Mouse (Mus musculus): ENCODE results near the gene Mturn. TPM values are rescaled to one million over a fixed set of nuclear protein-coding genes. Genes with fewer than 3 reads are reported as not detected.

Mturn gene
- polyA plus RNA-seq, 1 experiment = 2.4 TPM

GRCm38 (mm10) chr6:54691368-54692116 is 10.1 kb downstream of the Mturn start:
- WGBS = 76% methylated on average over 14 of the region's 14 CpGs
- no peak for DNase-seq (ENCODE audit: low read depth, low spot score)

DNA sequence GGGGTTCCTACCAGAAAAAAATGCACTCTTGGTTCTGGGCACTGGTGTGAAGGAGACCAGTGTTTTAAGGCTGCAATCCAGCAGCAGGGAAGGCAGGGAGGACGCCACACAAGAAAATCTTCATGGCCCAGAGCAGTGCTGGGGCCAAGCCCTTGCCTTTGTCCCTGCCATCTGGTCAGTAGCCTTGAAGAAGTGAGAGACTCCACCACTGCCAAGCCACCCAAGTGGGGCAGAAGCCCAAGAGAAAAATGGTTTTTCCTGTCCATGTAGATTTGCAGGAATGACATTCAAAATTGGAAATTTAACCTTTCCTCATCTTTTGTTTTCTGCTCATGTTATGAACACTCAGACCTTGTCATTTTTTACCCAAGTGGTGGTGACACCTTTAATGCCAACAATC is 10.8 kb downstream of the Mturn start:
- DNase-seq (ENCODE audit: low read depth, low spot score) = no peak
- WGBS = 83% methylated on average over 1 of the region's 1 CpGs

- 89% methylated on average over 6 of the region's 6 CpGs for WGBS
Observed at GRCm38 (mm10) chr6:54693286-54693685, 11.9 kb downstream of the Mturn start.

GRCm38 (mm10) chr6:54698691-54699476 is 17.5 kb downstream of the Mturn start:
- 2% methylated on average over 24 of the region's 24 CpGs for WGBS
- DNase-seq (ENCODE audit: low read depth, low spot score) = no peak

More at GRCm38 (mm10) chr6:54693286-54693685, 11.9 kb downstream of the Mturn start:
- no peak for DNase-seq (ENCODE audit: low read depth, low spot score)

GRCm38 (mm10) chr6:54699477-54700056 is 18.1 kb downstream of the Mturn start:
- peak; percentile 63 for DNase-seq (ENCODE audit: low read depth, low spot score)
- 2% methylated on average over 19 of the region's 19 CpGs for WGBS

DNA sequence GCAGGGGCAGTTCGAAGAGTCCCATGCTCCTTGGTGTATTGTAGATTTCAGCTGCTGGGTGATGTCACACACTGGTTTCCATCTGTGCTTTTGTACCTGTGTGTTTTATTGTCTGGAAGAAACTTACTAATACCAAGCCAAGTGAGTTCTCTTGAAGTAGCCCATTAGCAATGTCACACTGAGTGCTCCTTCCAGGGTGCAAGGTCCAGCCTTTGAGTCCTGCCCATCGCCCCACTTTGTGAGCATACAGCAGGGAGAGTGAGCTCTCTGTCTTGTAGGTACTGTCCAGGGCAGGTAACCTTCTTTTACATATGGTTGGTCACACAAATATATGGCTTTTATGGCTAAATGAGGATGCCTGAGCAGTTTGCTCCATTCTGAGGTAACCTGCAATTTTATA is 19.1 kb downstream of the Mturn start:
- 78% methylated on average over 2 of the region's 2 CpGs for WGBS
- DNase-seq (ENCODE audit: low read depth, low spot score) = no peak

DNA sequence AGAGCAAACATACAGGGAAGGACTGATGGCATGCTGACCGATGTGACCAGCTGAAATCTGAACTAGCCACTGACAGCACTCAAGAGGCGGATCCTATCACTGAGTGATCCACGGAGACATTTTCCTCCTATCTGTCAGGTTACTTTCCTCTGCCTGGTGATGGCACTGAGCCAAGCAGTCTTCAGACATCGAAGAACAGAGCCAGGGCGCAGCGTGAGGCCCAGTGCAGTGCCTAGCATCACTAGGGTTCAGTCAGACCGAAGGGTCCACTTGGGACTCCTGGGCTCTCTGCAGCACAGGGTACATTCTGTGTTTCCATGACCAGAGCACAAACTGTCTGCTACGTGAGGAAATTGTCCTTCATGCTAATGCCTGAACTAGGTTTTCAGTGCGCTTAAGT is 20.5 kb downstream of the Mturn start:
- DNase-seq (ENCODE audit: low read depth, low spot score) = no peak

GRCm38 (mm10) chr6:54703633-54704538 is 22.5 kb downstream of the Mturn start:
- 50% methylated on average over 14 of the region's 14 CpGs for WGBS

More for the DNA sequence above, 20.5 kb downstream of the Mturn start:
- WGBS = 66% methylated on average over 9 of the region's 9 CpGs

DNA sequence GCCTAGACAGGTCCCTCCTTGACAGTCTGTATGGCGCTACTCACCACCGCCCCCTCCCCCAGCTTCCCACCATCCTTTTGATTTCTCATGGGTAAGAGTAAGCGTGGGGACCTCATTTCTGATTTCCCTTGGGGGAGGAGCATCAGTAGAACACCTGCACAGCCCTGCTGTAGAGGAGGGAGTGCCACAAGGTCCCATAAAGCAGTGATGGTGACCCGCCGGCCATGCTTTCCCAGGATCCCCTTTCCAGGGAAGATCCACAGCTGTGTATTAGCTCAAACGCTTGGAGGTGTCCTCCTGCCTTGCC is 23.1 kb downstream of the Mturn start:
- WGBS = 32% methylated on average over 6 of the region's 6 CpGs
- no peak for DNase-seq (ENCODE audit: low read depth, low spot score)

More at GRCm38 (mm10) chr6:54703633-54704538, 22.5 kb downstream of the Mturn start:
- no peak for DNase-seq (ENCODE audit: low read depth, low spot score)

DNA sequence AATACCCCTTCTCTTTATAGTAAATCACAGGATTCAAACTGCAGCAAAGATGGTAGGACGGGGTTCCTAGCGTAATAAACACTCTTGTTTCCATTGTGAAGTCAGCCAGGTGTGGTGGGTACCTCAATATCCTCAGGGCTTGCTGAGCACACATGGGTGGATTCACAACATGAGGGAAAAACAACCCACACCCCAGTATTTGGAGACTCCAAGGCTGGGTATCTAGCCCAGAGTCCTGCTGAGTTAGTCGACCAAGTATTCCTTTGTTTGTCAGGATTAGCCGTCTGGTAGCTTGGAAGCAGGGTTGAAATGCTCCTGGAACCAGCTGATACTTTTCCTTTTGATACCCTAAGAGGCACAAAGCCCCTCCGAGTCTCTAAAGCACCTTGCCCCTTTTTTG is 23.4 kb downstream of the Mturn start:
- 41% methylated on average over 5 of the region's 5 CpGs for WGBS
- DNase-seq (ENCODE audit: low read depth, low spot score) = no peak

- no peak for DNase-seq (ENCODE audit: low read depth, low spot score)
- WGBS = 19% methylated on average over 11 of the region's 11 CpGs
Observed at GRCm38 (mm10) chr6:54705387-54705909, 24.0 kb downstream of the Mturn start.

DNA sequence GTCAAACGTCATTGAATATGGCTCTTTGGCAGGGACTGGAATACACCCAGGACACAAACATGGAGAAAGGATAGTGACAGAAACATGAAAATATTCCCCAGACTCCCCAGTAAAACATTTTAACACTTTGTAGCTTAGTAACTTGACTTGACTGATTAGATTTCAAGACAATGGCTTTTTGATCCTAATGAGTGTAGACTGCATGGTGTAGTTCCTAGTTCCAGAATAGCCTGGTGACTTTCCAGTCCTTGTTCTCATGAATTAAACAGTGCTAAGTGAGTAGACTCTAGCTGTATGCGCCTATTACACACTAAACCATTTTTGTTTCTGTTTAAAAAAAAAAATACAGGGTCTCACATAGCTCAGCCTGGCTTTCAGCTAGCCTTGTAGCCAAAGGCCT is 24.7 kb downstream of the Mturn start:
- no peak for DNase-seq (ENCODE audit: low read depth, low spot score)
- 73% methylated on average over 2 of the region's 2 CpGs for WGBS

DNA sequence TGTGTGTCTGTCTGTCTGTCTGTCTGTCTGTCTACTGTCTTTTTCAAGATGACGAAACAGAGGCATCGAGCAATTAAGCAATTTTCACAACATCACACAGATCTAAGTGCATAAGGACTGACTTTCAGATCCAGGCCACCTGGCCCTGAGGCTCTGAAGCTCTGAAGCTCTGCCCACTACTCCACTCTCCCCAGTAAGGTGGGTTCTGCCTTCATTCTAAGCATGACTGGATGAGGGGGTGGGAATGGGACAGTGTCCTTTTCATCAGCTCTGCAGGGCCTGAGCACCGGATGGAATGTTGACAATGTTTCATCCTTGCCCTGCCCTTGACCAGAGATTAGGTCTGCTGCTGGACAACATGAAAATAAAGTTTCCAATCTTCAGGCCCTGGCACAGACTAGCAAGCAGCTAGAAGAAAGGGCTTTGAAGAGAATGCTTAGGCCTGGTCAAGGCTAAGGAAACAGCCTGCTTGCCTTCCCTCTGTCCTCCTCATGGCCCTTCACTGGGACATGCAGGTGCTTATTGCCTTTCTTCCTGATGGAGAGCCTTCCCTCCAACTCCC is 25.3 kb downstream of the Mturn start:
- 91% methylated on average over 3 of the region's 3 CpGs for WGBS
- no peak for DNase-seq (ENCODE audit: low read depth, low spot score)

- no peak for DNase-seq (ENCODE audit: low read depth, low spot score)
- whole genome bisulfite sequencing = 96% methylated on average over 4 of the region's 4 CpGs
Observed at GRCm38 (mm10) chr6:54708646-54709045, 27.2 kb downstream of the Mturn start.

- 20% methylated on average over 2 of the region's 2 CpGs for WGBS
- no peak for DNase-seq (ENCODE audit: low read depth, low spot score)
Observed at GRCm38 (mm10) chr6:54715697-54716096, 34.3 kb downstream of the Mturn start.

DNA sequence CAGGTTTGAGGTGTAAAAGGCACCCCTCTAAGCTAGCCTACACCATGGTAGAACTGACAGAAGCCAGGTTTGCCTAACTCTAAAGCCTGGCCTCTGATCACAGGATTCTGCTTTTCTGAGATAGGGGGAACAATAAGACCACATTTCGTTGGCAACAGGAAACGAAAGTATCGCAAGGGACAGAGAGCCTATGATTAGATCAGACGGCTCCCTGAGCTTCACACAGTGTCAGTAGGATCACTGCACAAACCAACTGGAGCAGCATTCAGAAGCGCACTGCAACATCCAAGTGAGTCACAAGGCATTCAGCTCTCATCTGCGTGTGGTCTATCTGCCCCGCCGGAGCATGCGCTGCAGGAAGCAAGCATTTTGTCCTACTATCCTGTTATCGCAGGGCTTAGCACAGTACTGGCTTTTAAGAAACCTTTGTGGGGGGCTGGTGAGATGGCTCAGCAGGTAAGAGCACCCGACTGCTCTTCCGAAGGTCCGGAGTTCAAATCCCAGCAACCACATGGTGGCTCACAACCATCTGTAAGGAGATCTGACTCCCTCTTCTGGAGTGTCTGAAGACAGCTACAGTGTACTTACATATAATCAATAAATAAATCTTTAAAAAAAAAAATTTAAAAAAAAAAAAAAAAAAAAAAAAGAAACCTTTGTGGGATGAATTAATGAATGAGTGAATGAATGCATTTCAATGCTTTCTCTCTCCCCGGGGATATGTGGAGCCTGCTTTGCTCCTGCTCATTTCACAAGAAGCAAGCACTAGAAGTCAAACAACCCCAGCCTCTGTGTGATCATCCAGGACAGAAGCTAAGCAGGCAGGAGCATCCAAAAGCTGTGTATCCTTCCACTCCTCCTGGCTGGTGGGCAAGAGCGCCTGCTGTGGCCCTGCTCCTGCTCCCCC is 37.6 kb downstream of the Mturn start:
- WGBS = 82% methylated on average over 15 of the region's 15 CpGs
- no peak for DNase-seq (ENCODE audit: low read depth, low spot score)

GRCm38 (mm10) chr6:54719686-54720310 is 38.4 kb downstream of the Mturn start:
- no peak for DNase-seq (ENCODE audit: low read depth, low spot score)
- WGBS = 32% methylated on average over 14 of the region's 14 CpGs

All from large intestine, adult 2 months (tissue).